Mouse (Mus musculus): ENCODE results near the gene 1700025B11Rik. TPM values are rescaled to one million over a fixed set of nuclear protein-coding genes. Genes with fewer than 3 reads are reported as not detected.
"Not testable (repeated sequence)": the region's sequence is repeated elsewhere in the genome, so short reads cannot be mapped to it uniquely, and the experiment has no call there.

Gene 1700025B11Rik
- total and polyA plus RNA-seq, 2 experiments from 2014 or later: not detected

DNA sequence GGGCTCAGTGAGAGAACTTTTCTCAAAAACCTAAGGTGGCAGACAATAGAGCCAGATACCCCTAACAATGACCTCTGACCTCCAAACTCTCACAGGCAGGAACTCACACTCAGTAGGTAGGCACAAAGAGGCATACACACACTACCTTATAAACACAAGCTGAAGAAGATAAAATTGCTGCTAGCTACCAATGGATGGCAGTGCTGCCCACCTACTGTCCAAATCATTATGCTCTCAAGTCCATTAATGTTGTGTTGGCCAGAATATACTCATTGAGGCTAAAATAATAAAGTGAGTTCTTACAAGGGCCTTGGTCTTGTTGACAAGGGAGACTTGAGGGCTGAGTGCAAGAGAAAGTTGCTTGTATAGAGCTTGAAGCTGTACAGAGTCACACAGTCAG is 1.5 kb upstream of the 1700025B11Rik start:
- Histone ChIP-seq H3K4me1 (ENCODE audit: control insufficient read depth, insufficient read depth) (no peaks in the 10 kb centered on the region), H3K27me3 (ENCODE audit: control insufficient read depth, insufficient read depth, low read length) (no peaks in the 10 kb centered on the region), H3K4me3 (ENCODE audit: low read depth, low read length) (no peak overlapping the region), H3K27ac (ENCODE audit: low read depth) (no peak overlapping the region), H3K36me3 (replicated peaks; ENCODE audit: control insufficient read depth, insufficient read depth, low read length) (no peaks in the 10 kb centered on the region), H3K9me3 (replicated peaks; ENCODE audit: control insufficient read depth, low read length) (no peaks in the 10 kb centered on the region), H3K4me2 (ENCODE audit: low read depth, low read length) (no peak overlapping the region), H3K9ac (replicated peaks; ENCODE audit: low read depth, low read length) (no peak overlapping the region)
- no peak for ATAC-seq (ENCODE audit: insufficient read depth, low read depth)
- no peak for DNase-seq (ENCODE audit: low spot score)
- TF ChIP-seq CTCF (IDR thresholded peaks at IDR 0.05; ENCODE audit: low read depth): peak; percentile 33
- no peak for TF ChIP-seq EP300 (IDR thresholded peaks at IDR 0.05; ENCODE audit: low read depth)

DNA sequence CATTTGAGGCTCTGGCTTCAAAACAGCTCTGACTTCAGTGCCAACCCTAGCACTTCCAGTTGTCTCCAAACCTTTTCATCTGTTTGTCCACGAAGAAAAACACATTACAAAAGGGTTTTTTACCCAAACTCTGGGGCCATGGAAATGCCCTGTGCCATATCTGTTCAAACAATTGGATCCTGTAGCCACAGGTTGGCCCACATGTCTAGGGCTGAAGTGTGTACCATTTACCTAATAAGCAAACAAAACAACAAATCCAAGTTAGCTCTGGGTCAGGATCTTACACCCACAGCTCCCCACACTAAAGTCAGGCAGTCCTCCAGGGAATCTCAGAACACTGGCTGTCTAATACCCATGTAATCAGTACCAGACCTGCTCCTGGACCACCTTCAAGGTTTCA is 22.5 kb downstream of the 1700025B11Rik start:
- H3K27me3 ChIP-seq (ENCODE audit: control insufficient read depth, insufficient read depth, low read length); ATAC-seq (ENCODE audit: insufficient read depth, low read depth); DNase-seq (ENCODE audit: low spot score); H3K4me1 ChIP-seq (ENCODE audit: control insufficient read depth, insufficient read depth); H3K36me3 ChIP-seq (replicated peaks; ENCODE audit: control insufficient read depth, insufficient read depth, low read length); H3K27ac ChIP-seq (ENCODE audit: low read depth); H3K9ac ChIP-seq (replicated peaks; ENCODE audit: low read depth, low read length); H3K4me2 ChIP-seq (ENCODE audit: low read depth, low read length); H3K9me3 ChIP-seq (replicated peaks; ENCODE audit: control insufficient read depth, low read length); H3K4me3 ChIP-seq (ENCODE audit: low read depth, low read length): not testable (repeated sequence)
- WGBS: 39% methylated on average over 1 of the region's 1 CpGs

DNA sequence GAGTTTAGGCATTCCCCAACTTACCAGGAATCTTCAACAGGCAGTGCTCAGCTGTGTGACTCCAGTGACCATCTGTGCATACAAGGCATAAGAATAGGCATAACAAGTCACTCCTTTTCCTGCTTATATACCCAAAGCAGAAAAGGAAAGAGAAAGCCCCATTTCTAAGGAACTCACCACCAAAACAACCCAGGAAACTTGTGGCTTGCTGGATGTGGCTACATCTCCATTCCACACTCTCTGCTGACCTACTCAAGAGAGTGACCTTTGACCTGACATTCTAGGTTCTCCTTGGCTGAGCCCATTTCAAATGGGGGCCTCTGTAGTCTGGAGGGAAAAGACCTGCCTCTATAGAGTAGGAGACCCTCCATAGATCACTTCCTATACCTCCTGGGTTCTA is 28.5 kb downstream of the 1700025B11Rik start, which contains the start of gene Apol7c:
Apol7c (minus strand) TSS at position 101 of the 400 bp plus-strand sequence.
- ATAC-seq (ENCODE audit: insufficient read depth, low read depth) (no peak), DNase-seq (ENCODE audit: low spot score) (no peak)
- no peak within 1 kb of the TSS for H3K4me2 ChIP-seq (ENCODE audit: low read depth, low read length)
- H3K27me3 ChIP-seq (ENCODE audit: control insufficient read depth, insufficient read depth, low read length): no peaks in the 10 kb centered on the region
- H3K4me3 ChIP-seq (ENCODE audit: low read depth, low read length): no peak within 1 kb of the TSS
- no peak for TF ChIP-seq EP300 (IDR thresholded peaks at IDR 0.05; ENCODE audit: low read depth)
- no peak for TF ChIP-seq CTCF (IDR thresholded peaks at IDR 0.05; ENCODE audit: low read depth)
- no peaks in the 10 kb centered on the region for H3K4me1 ChIP-seq (ENCODE audit: control insufficient read depth, insufficient read depth)
- no peak within 1 kb of the TSS for H3K27ac ChIP-seq (ENCODE audit: low read depth)
- no peaks in the 10 kb centered on the region for H3K9me3 ChIP-seq (replicated peaks; ENCODE audit: control insufficient read depth, low read length)
- H3K36me3 ChIP-seq (replicated peaks; ENCODE audit: control insufficient read depth, insufficient read depth, low read length): no peaks in the 10 kb centered on the region
- no peak within 1 kb of the TSS for H3K9ac ChIP-seq (replicated peaks; ENCODE audit: low read depth, low read length)

DNA sequence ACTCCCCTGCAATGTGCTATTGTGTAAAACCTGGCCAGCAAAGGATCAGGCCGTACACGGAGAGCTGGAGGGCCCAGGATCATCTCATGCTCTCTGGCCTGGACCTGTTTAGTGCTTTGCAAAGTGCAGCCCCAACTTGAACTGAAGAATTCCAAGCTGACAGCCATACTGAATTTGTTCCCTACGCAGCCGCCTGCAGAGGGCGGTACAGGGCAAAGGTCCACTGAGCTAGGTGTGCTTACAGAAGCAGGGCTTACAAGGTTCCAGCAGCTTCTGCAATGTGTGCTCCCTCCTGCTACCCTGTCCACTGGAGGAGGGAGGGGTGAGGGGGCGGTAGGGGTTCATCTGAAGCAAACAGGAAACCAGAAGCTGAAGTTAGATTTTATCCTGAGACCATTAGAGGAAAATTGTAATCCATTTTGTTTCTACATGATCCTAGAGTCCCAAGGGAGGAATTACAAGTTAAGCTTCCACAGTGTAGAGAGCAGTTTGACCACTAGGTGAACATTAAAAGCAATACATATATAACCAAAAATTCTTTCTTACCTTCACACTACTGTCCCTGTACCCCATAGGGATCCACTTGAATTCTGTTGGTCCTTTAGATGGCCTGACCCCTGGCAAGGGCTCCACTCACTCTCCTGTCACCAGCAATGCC is 38.4 kb downstream of the 1700025B11Rik start:
- H3K4me2 ChIP-seq (ENCODE audit: low read depth, low read length); H3K27ac ChIP-seq (ENCODE audit: low read depth); H3K9ac ChIP-seq (replicated peaks; ENCODE audit: low read depth, low read length); H3K4me1 ChIP-seq (ENCODE audit: control insufficient read depth, insufficient read depth); H3K9me3 ChIP-seq (replicated peaks; ENCODE audit: control insufficient read depth, low read length); H3K27me3 ChIP-seq (ENCODE audit: control insufficient read depth, insufficient read depth, low read length); H3K36me3 ChIP-seq (replicated peaks; ENCODE audit: control insufficient read depth, insufficient read depth, low read length); H3K4me3 ChIP-seq (ENCODE audit: low read depth, low read length): not testable (repeated sequence)
- DNase-seq (ENCODE audit: low spot score): peak; percentile 45
- peak; percentile 70 for TF ChIP-seq CTCF (IDR thresholded peaks at IDR 0.05; ENCODE audit: low read depth)
- 11% methylated on average over 6 of the region's 6 CpGs for WGBS
- 0 out of 2 replicates have a peak, but pooled peaks have one; percentile 17 for ATAC-seq (ENCODE audit: insufficient read depth, low read depth)

DNA sequence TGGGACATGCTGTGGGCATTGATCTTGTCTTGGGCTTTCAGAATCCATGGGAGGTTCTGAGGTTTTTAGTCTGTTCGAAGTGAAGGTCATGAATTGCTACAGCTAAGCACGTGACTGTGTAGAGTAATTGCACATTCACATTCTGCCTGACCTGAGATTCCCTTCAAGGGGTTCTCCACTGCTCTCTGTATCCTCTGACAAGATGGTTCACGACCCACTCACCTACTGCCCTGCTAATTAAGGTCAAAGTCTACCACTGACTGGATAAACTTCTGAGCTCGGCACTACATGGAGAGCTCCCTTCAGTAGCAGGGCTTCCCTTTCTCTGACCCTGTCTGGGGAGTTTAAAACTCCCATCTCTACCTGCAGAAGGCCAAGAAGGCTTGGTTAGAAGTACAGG is 41.1 kb downstream of the 1700025B11Rik start:
- not testable (repeated sequence) for H3K36me3 ChIP-seq (replicated peaks; ENCODE audit: control insufficient read depth, insufficient read depth, low read length); H3K9ac ChIP-seq (replicated peaks; ENCODE audit: low read depth, low read length); H3K9me3 ChIP-seq (replicated peaks; ENCODE audit: control insufficient read depth, low read length); DNase-seq (ENCODE audit: low spot score); H3K4me1 ChIP-seq (ENCODE audit: control insufficient read depth, insufficient read depth); H3K4me3 ChIP-seq (ENCODE audit: low read depth, low read length); ATAC-seq (ENCODE audit: insufficient read depth, low read depth); H3K27me3 ChIP-seq (ENCODE audit: control insufficient read depth, insufficient read depth, low read length); H3K4me2 ChIP-seq (ENCODE audit: low read depth, low read length); H3K27ac ChIP-seq (ENCODE audit: low read depth)
- 59% methylated on average over 4 of the region's 4 CpGs for WGBS

Other genes starting within 250 kb of the 1700025B11Rik start
- gene Apol7a, start 162.8 kb downstream of the 1700025B11Rik start, total RNA-seq (2014; rRNA removed; ENCODE audit: low replicate concordance): 1.3 TPM in 1 of 2 replicates, not detected in the other
- gene Apol7a, start 162.8 kb downstream of the 1700025B11Rik start, polyA plus RNA-seq (2015; fragmentation: Nextera tagmentation; extraction: Ambion mirVana): 0.20 and 0.27 TPM in 2 replicates
- gene Apol9a, start 150.8 kb downstream of the 1700025B11Rik start, total RNA-seq (2014; rRNA removed; ENCODE audit: low replicate concordance): 0.12 TPM in 1 of 2 replicates, not detected in the other
- 0.45 and 0.52 TPM in 2 replicates for gene Apol9a, start 150.8 kb downstream of the 1700025B11Rik start, polyA plus RNA-seq (2015; fragmentation: Nextera tagmentation; extraction: Ambion mirVana)
- not detected in 2 replicates for gene Apol7b, start 114.4 kb downstream of the 1700025B11Rik start, total RNA-seq (2014; rRNA removed; ENCODE audit: low replicate concordance)
- not detected in 2 replicates for gene Apol7b, start 114.4 kb downstream of the 1700025B11Rik start, polyA plus RNA-seq (2015; fragmentation: Nextera tagmentation; extraction: Ambion mirVana)
- not detected in 2 replicates for gene Apol10a, start 84.8 kb downstream of the 1700025B11Rik start, total RNA-seq (2014; rRNA removed; ENCODE audit: low replicate concordance)
- gene Apol10a, start 84.8 kb downstream of the 1700025B11Rik start, polyA plus RNA-seq (2015; fragmentation: Nextera tagmentation; extraction: Ambion mirVana): 0.04 TPM in 1 of 2 replicates, not detected in the other
- gene Apol11a, start 53.6 kb downstream of the 1700025B11Rik start, total RNA-seq (2014; rRNA removed; ENCODE audit: low replicate concordance): not detected in 2 replicates
- gene Apol11a, start 53.6 kb downstream of the 1700025B11Rik start, polyA plus RNA-seq (2015; fragmentation: Nextera tagmentation; extraction: Ambion mirVana): not detected in 2 replicates
- gene Apol7c, start 28.6 kb downstream of the 1700025B11Rik start, total RNA-seq (2014; rRNA removed; ENCODE audit: low replicate concordance): 0.12 TPM in 1 of 2 replicates, not detected in the other
- gene Apol7c, start 28.6 kb downstream of the 1700025B11Rik start, polyA plus RNA-seq (2015; fragmentation: Nextera tagmentation; extraction: Ambion mirVana): not detected in 2 replicates
- not detected in 2 replicates for gene Apol10b, start 34.2 kb upstream of the 1700025B11Rik start, total RNA-seq (2014; rRNA removed; ENCODE audit: low replicate concordance)
- 0.11 TPM in 1 of 2 replicates, not detected in the other for gene Apol10b, start 34.2 kb upstream of the 1700025B11Rik start, polyA plus RNA-seq (2015; fragmentation: Nextera tagmentation; extraction: Ambion mirVana)
- gene Gm36245, start 37.4 kb upstream of the 1700025B11Rik start, total RNA-seq (2014; rRNA removed; ENCODE audit: low replicate concordance): not detected in 2 replicates
- not detected in 2 replicates for gene Gm36245, start 37.4 kb upstream of the 1700025B11Rik start, polyA plus RNA-seq (2015; fragmentation: Nextera tagmentation; extraction: Ambion mirVana)
- 0.50 TPM in 1 of 2 replicates, not detected in the other for gene Apol11b, start 81.4 kb upstream of the 1700025B11Rik start, total RNA-seq (2014; rRNA removed; ENCODE audit: low replicate concordance)
- gene Apol11b, start 81.4 kb upstream of the 1700025B11Rik start, polyA plus RNA-seq (2015; fragmentation: Nextera tagmentation; extraction: Ambion mirVana): 0.05 and 0.18 TPM in 2 replicates
- gene Apol7e, start 137.0 kb upstream of the 1700025B11Rik start, total RNA-seq (2014; rRNA removed; ENCODE audit: low replicate concordance): not detected in 2 replicates
- gene Apol7e, start 137.0 kb upstream of the 1700025B11Rik start, polyA plus RNA-seq (2015; fragmentation: Nextera tagmentation; extraction: Ambion mirVana): not detected in 2 replicates
- 0.23 and 0.81 TPM in 2 replicates for gene Apol9b, start 167.1 kb upstream of the 1700025B11Rik start, total RNA-seq (2014; rRNA removed; ENCODE audit: low replicate concordance)
- gene Apol9b, start 167.1 kb upstream of the 1700025B11Rik start, polyA plus RNA-seq (2015; fragmentation: Nextera tagmentation; extraction: Ambion mirVana): 0.14 and 0.30 TPM in 2 replicates
- gene Apol8, start 195.1 kb upstream of the 1700025B11Rik start, total RNA-seq (2014; rRNA removed; ENCODE audit: low replicate concordance): 0.46 TPM in 1 of 2 replicates, not detected in the other
- gene Apol8, start 195.1 kb upstream of the 1700025B11Rik start, polyA plus RNA-seq (2015; fragmentation: Nextera tagmentation; extraction: Ambion mirVana): 0.04 TPM in 1 of 2 replicates, not detected in the other

Data from heart, postnatal 0 days (tissue).